Mouse (Mus musculus) lung, embryonic 16.5 days (tissue): ENCODE results near the gene Olfr281. TPM values are rescaled to one million over a fixed set of nuclear protein-coding genes. Genes with fewer than 3 reads are reported as not detected.

Experiments used
- ATAC-seq: fragments of 200-750 bp; cut with Nextera tagmentation; 2 replicates; pipeline ENCODE4 v1.8.0; 2017; ENCODE audit warnings: low read depth, mild to moderate bottlenecking, moderate library complexity
- H3K27ac ChIP-seq: fragments of 300-500 bp; sonication (generic); 2 replicates; pipeline ENCODE4 v1.5.1; 2014; ENCODE audit warnings: mild to moderate bottlenecking, control low read depth, low read length
- H3K27me3 ChIP-seq: fragments of 300-500 bp; sonication (generic); 2 replicates; pipeline ENCODE4 v1.6.1; 2014; ENCODE audit warnings: low read depth, low read length, mixed read lengths; ENCODE audit not compliant: control insufficient read depth, insufficient read depth
- H3K36me3 ChIP-seq: fragments of 300-500 bp; sonication (generic); 2 replicates; pipeline ENCODE4 v1.6.1; 2014; ENCODE audit warnings: low read length; ENCODE audit not compliant: control insufficient read depth, insufficient read depth
- H3K4me1 ChIP-seq: fragments of 300-500 bp; sonication (generic); replicated peaks from 2 replicates; pipeline ENCODE4 v1.6.1; 2014; ENCODE audit warnings: low read length, mixed read lengths; ENCODE audit not compliant: control insufficient read depth, insufficient read depth
- H3K4me2 ChIP-seq: fragments of 300-500 bp; sonication (generic); 2 replicates; pipeline ENCODE4 v1.6.1; 2014; ENCODE audit warnings: low read depth, low read length, control low read depth
- H3K4me3 ChIP-seq: fragments of 300-500 bp; sonication (generic); 2 replicates; pipeline ENCODE4 v1.5.1; 2014; ENCODE audit warnings: mild to moderate bottlenecking, low read length, control low read depth
- H3K9ac ChIP-seq: fragments of 300-500 bp; sonication (generic); 2 replicates; pipeline ENCODE4 v1.6.1; 2014; ENCODE audit warnings: low read length, control low read depth
- H3K9me3 ChIP-seq: fragments of 300-500 bp; sonication (generic); 2 replicates; pipeline ENCODE4 v1.6.1; 2016; ENCODE audit warnings: low read length; ENCODE audit not compliant: control insufficient read depth
- WGBS: fragments of 180-500 bp; shearing (Covaris S2); extraction: QIAGEN DNeasy Blood & Tissue Kit; methylation state at CpG from one replicate; pipeline ENCODE4 v1.1.7; 2014; 5-methylcytosine and 5-hydroxymethylcytosine counted together
- polyA plus RNA-seq: library from polyadenylated mRNA; unstranded; fragments of >200 nt; fragmentation: Nextera tagmentation; extraction: Ambion mirVana; gene quantifications from 2 replicates; pipeline ENCODE4 v1.2.1, GENCODE M21; 2015

Gene Olfr281
- polyA plus RNA-seq, 1 experiment from 2014 or later, result not detected

DNA sequence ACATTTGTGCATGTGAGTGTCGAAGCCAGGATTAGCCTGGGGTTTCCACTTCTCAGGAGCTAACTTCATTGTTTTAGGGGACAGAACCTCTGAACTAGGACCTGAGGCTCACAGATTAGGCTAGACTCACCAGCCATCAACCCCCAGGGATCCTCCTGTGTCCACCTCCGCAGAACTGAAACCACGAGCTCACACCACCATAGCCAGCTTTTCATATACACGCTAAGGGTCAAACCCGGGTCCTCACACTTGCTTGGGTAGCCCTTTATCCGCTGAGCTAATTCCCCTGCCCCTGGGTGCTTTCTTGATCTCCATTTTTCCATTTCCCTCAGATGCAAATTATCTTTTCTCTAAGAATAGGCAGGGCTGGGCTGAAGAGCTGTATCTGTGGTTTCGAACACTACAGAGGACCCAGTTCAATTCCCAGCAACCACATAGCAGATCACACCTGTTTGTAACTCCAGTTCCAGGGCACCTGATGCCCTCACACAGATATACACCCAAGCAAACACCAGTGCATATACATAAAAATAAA, 27.2 kb downstream of the Olfr281 start:
- 78% methylated on average over 7 of the region's 7 CpGs for WGBS
- no peaks in the 10 kb centered on the region for H3K27me3 ChIP-seq
- H3K4me2 ChIP-seq, result no peak overlapping the region
- no peak overlapping the region for H3K9ac ChIP-seq
- H3K9me3 ChIP-seq, result no peaks in the 10 kb centered on the region
- H3K4me3 ChIP-seq, result no peak overlapping the region
- peaks cover 3% of the 10 kb centered on the region; the same call in 1 of the 2 replicates for H3K4me1 ChIP-seq
- H3K36me3 ChIP-seq, result no peaks in the 10 kb centered on the region
- H3K27ac ChIP-seq, result no peak overlapping the region
- ATAC-seq, result no peak

DNA sequence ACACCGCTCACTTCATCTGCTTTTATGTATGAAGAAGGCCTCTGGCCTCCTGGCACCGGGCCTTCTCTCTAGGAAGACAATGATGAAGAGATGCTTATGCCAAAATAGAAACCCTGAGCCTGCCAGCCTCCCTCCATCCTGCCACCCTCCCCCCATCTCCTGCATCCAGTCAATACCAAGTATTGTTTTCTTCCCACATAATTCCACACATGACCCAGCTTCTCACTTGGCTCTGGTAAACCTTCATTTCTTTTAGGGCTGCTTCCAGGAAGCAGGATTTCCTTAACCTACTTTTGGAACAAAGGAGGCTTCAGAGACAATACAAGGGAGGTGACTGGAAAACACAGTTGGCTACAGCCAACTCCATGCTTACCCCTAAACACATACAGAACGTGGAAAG, 30.3 kb downstream of the Olfr281 start, which contains the start of gene Lalba:
Gene Lalba, minus strand, starts transcription at position 21 of the 400 bp plus-strand sequence.
- H3K4me2 ChIP-seq, result no peak within 1 kb of the TSS
- H3K27me3 ChIP-seq, result no peaks in the 10 kb centered on the region
- H3K27ac ChIP-seq, result peak within 1 kb of the TSS; percentile 45; the same call in 1 of the 2 replicates
- no peak within 1 kb of the TSS for H3K4me3 ChIP-seq
- no peaks in the 10 kb centered on the region for H3K36me3 ChIP-seq
- 43% methylated on average over 3 of the region's 3 CpGs for WGBS
- ATAC-seq, result peak; percentile 60
- H3K4me1 ChIP-seq, result peaks cover 4% of the 10 kb centered on the region; the same call in 1 of the 2 replicates
- no peak within 1 kb of the TSS for H3K9ac ChIP-seq
- no peaks in the 10 kb centered on the region for H3K9me3 ChIP-seq

DNA sequence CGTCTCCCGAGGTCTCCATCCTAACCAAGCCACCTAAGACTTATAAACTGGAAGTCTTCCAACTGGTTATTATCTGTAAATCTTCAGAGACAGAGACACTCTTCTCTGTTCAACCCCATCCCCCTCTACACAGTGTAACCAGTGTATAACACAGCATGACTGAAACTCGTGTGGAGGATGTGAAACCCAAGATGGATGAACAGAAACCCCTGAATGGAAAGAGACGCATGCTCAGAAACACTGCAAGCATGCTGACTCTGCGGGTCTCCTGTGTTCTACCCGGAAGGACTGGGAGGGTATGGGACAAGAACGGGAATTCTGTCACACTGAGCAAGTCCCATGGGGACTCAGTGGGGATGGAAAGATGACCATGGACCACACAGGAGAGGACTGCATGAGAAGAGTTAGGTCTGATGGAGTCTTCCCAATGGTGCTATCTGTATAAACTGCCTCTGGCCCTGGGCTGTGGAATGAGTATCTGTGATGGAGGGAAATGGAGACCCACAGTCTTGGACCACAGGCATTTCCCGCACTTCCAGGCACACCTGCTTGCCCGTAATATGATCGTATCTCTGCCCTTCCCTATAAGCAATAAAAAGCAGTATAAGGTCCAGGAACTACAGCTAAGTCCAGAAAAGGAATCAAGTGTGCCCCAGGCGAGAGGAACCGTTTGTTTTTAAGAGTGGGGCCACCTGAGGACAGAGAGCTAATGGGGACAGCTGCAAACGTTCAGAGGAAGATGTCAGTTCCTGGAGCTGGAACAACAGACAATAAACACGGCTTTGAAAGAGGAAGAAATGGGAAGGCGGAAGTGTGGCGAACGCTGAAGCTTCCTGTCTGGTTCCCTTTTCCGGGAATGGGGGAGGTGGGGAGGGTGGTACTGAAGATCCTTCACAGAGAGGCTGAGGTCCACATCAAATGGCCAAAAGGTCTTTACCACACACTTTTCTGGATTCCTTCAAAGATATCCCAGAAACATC, 31.8 kb downstream of the Olfr281 start:
- Histone ChIP-seq H3K9me3 (no peaks in the 10 kb centered on the region), H3K36me3 (no peaks in the 10 kb centered on the region), H3K4me1 (peaks cover 4% of the 10 kb centered on the region; the same call in 1 of the 2 replicates), H3K27ac (peak overlapping the region; percentile 41), H3K27me3 (no peaks in the 10 kb centered on the region), H3K4me3 (no peak overlapping the region), H3K4me2 (no peak overlapping the region), H3K9ac (no peak overlapping the region)
- 55% methylated on average over 18 of the region's 18 CpGs for WGBS
- ATAC-seq, result no peak

DNA sequence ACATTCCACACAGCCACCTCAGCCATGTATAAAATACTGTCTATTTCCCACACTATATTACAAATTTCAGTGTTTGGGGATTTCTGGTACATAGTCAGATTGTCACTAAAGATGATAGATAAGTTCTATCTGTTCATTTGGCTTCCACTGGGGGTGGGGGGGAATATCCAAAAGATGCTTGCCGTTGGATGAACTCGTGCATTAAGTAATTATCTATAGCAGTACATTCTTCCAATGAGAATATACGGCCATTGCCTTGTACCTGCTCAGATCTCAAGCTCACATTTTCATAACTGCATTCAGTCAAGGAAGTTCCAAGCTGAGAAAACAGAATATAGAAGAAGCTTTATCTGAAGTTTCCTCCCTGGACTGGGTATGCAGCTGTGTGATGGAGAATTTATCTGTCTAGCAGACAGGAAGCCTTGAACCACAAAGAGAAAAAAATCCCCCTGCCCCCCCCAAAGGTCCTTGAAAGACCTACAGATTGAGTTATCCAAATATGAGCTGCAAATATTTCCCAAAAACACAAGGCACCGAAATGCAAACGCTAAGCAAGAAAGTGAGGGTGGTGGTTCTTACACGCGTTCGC, 34.1 kb downstream of the Olfr281 start:
- Histone ChIP-seq H3K27ac (no peak overlapping the region), H3K9ac (no peak overlapping the region), H3K36me3 (no peaks in the 10 kb centered on the region), H3K4me1 (peaks cover 4% of the 10 kb centered on the region; the same call in 1 of the 2 replicates), H3K9me3 (no peaks in the 10 kb centered on the region), H3K4me3 (no peak overlapping the region), H3K4me2 (no peak overlapping the region), H3K27me3 (no peaks in the 10 kb centered on the region)
- no peak for ATAC-seq
- 90% methylated on average over 8 of the region's 8 CpGs for WGBS

DNA sequence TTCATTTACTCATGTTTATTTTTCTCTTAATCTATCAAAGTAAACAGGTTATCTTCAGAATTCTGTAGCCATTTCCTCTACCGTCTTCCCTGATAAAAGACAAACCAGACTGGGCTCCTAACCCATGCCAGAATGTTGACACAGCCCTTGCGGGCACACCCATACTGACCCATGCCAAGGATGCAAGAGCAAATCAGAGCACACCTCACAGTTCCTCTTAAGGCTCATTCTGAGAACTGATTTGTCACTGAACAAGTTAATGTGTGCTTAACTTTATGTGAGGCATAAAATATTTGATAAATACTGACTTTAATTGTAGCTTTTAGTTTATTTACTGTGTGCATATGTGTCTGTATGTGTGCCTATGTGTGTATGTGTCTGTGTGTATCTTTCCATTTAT, 38.9 kb downstream of the Olfr281 start:
- WGBS, result 28% methylated on average over 2 of the region's 2 CpGs
- no peak for ATAC-seq
- no peak overlapping the region for H3K4me3 ChIP-seq

DNA sequence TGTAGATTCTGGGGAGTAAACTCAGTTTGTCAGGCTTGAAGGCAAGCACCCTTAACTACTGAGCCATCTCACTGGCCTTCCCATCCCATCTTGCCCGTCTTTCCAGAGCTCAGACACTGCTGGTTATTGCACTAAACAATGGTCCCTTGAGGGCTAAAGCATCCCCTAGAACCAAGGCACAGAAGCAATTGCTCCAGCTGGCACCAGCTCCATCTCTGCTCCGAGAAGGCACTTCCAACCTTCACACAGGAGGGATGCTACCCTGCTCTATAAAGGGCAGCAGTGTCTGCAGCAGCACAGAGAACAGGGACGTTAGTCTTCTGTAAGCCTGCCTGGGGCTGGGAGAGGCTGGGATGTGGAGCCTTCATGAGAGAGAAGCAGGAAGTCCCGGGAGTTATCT, 39.7 kb downstream of the Olfr281 start, which contains the start of gene Olfr279:
Gene Olfr279, plus strand, starts transcription at position 301 of the 400 bp plus-strand sequence.
- H3K36me3 ChIP-seq, result no peaks in the 10 kb centered on the region
- no peaks in the 10 kb centered on the region for H3K4me1 ChIP-seq
- no peak within 1 kb of the TSS for H3K4me2 ChIP-seq
- ATAC-seq, result no peak
- no peak within 1 kb of the TSS for H3K4me3 ChIP-seq
- H3K9me3 ChIP-seq, result no peaks in the 10 kb centered on the region
- no peak within 1 kb of the TSS for H3K9ac ChIP-seq
- no peak within 1 kb of the TSS for H3K27ac ChIP-seq
- WGBS, result 61% methylated on average over 4 of the region's 4 CpGs
- H3K27me3 ChIP-seq, result no peaks in the 10 kb centered on the region

More for the DNA sequence above, 38.9 kb downstream of the Olfr281 start:
- no peak overlapping the region for H3K9ac ChIP-seq
- no peaks in the 10 kb centered on the region for H3K4me1 ChIP-seq
- H3K9me3 ChIP-seq, result no peaks in the 10 kb centered on the region
- no peaks in the 10 kb centered on the region for H3K27me3 ChIP-seq
- H3K27ac ChIP-seq, result no peak overlapping the region
- H3K36me3 ChIP-seq, result no peaks in the 10 kb centered on the region
- H3K4me2 ChIP-seq, result no peak overlapping the region

DNA sequence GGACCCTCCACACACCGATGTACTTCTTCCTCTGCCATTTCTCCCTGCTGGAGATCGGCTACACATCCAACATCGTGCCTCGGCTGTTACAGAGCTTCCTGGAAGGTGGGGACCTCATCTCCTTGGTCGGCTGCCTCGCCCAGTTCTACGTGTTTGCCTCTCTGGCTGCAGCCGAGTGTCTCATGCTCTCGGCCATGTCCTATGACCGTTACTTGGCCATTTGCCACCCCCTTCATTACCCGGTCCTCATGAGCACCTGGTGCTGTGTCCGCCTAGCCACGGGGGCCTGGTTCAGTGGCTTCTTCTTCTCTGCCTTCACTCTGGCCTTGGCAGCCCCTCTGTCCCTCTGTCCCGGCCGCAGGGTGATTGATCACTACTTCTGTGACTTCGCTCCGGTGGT, 45.2 kb downstream of the Olfr281 start:
- no peaks in the 10 kb centered on the region for H3K9me3 ChIP-seq
- no peaks in the 10 kb centered on the region for H3K4me1 ChIP-seq
- no peak overlapping the region for H3K4me3 ChIP-seq
- no peaks in the 10 kb centered on the region for H3K36me3 ChIP-seq
- no peaks in the 10 kb centered on the region for H3K27me3 ChIP-seq
- H3K4me2 ChIP-seq, result no peak overlapping the region
- ATAC-seq, result no peak
- H3K9ac ChIP-seq, result no peak overlapping the region
- 70% methylated on average over 17 of the region's 17 CpGs for WGBS
- H3K27ac ChIP-seq, result no peak overlapping the region

DNA sequence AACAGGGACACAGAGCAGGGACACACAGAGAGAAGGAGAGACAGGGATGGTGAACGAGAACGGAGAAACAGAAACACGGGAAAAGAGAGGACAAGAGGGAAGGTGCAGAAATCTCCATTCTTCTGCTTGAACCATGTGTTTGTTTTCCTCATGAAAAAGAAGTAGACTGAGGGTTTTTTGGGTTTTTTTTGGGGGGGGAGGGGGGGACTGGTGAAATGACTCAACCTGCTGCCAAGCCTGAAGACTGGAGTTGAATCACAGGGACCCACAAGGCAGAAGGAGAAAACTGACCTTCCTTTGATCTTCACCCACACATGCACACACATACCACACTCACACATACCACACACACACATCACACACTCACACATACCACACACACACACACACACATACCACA, 50.9 kb downstream of the Olfr281 start:
- H3K27ac ChIP-seq, result no peak overlapping the region
- no peaks in the 10 kb centered on the region for H3K27me3 ChIP-seq
- no peak overlapping the region for H3K9ac ChIP-seq
- no peak overlapping the region for H3K4me3 ChIP-seq
- H3K36me3 ChIP-seq, result no peaks in the 10 kb centered on the region
- 68% methylated on average over 3 of the region's 3 CpGs for WGBS
- no peak overlapping the region for H3K4me2 ChIP-seq
- no peaks in the 10 kb centered on the region for H3K4me1 ChIP-seq
- ATAC-seq, result no peak
- no peaks in the 10 kb centered on the region for H3K9me3 ChIP-seq

DNA sequence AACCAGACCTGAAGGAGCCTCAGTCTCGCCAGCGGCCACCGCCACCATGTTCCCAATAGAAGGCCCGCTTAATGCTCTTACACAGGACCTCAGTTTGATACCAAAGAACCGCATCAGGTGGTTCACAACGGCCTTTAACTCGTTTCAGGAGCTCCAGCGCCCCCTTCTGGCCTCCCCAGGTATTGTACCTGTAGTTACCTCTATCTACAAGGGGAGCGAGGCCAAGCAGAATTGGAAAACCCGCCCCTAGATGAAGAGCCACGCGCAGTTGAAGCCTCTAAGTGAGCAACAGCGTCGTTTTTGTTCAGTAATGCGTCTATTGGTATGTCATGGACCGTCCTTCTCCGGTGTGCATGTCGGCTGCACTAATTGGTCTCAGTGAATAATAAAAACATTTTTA, 52.1 kb downstream of the Olfr281 start:
- H3K4me2 ChIP-seq, result no peak overlapping the region
- no peak overlapping the region for H3K27ac ChIP-seq
- no peak overlapping the region for H3K4me3 ChIP-seq
- no peaks in the 10 kb centered on the region for H3K27me3 ChIP-seq
- WGBS, result 14% methylated on average over 18 of the region's 18 CpGs
- no peaks in the 10 kb centered on the region for H3K9me3 ChIP-seq
- H3K36me3 ChIP-seq, result no peaks in the 10 kb centered on the region
- H3K9ac ChIP-seq, result no peak overlapping the region
- ATAC-seq, result no peak
- H3K4me1 ChIP-seq, result no peaks in the 10 kb centered on the region
